Mouse (Mus musculus) liver, embryonic 13.5 days (tissue): Measurements from ENCODE around the gene Irgc1. TPM values are rescaled to one million over a fixed set of nuclear protein-coding genes. Genes with fewer than 3 reads are reported as not detected.

Source experiments
- ATAC-seq: fragments of 200-750 bp; cut with Nextera tagmentation; 2 replicates; pipeline ENCODE4 v1.8.0; 2017; ENCODE audit warnings: low read depth, mild to moderate bottlenecking, moderate number of reproducible peaks, moderate library complexity
- DNase-seq: peaks from one replicate; pipeline ENCODE4 v3.0.0; 2022
- H3K27ac ChIP-seq: fragments of 300-500 bp; sonication (generic); 2 replicates; pipeline ENCODE4 v1.5.1; 2015; ENCODE audit warnings: moderate library complexity, mild to moderate bottlenecking, inconsistent platforms
- H3K27me3 ChIP-seq: fragments of 300-500 bp; sonication (generic); 2 replicates; pipeline ENCODE4 v1.6.1; 2015; ENCODE audit warnings: mild to moderate bottlenecking, inconsistent platforms
- H3K36me3 ChIP-seq: fragments of 300-500 bp; sonication (generic); 2 replicates; pipeline ENCODE4 v1.6.1; 2015; ENCODE audit warnings: mild to moderate bottlenecking, inconsistent platforms
- H3K4me1 ChIP-seq: fragments of 300-500 bp; sonication (generic); replicated peaks from 2 replicates; pipeline ENCODE4 v1.6.1; 2015; ENCODE audit warnings: inconsistent platforms
- H3K4me2 ChIP-seq: fragments of 300-500 bp; sonication (generic); 2 replicates; pipeline ENCODE4 v1.6.1; 2015; ENCODE audit warnings: inconsistent platforms, mild to moderate bottlenecking, moderate library complexity
- H3K4me3 ChIP-seq: fragments of 300-500 bp; sonication (generic); replicated peaks from 2 replicates; pipeline ENCODE4 v1.5.1; 2015; ENCODE audit warnings: mild to moderate bottlenecking, inconsistent platforms
- H3K9ac ChIP-seq: fragments of 300-500 bp; sonication (generic); 2 replicates; pipeline ENCODE4 v1.6.1; 2015; ENCODE audit warnings: mild to moderate bottlenecking, inconsistent platforms
- H3K9me3 ChIP-seq: fragments of 300-500 bp; sonication (generic); replicated peaks from 2 replicates; pipeline ENCODE4 v1.6.1; 2016; ENCODE audit warnings: inconsistent platforms
- WGBS: fragments of 180-500 bp; shearing (Covaris S2); methylation state at CpG from one replicate; pipeline ENCODE4 v1.1.7; 2015; ENCODE audit not compliant: insufficient replicate concordance; 5-methylcytosine and 5-hydroxymethylcytosine counted together
- polyA plus RNA-seq: library from polyadenylated mRNA; unstranded; fragments of >200 nt; fragmentation: Nextera tagmentation; extraction: Ambion mirVana; gene quantifications from 2 replicates; pipeline ENCODE4 v1.2.1, GENCODE M21; 2015

Irgc1 gene
- polyA plus RNA-seq, 1 experiment from 2014 or later: not detected

DNA sequence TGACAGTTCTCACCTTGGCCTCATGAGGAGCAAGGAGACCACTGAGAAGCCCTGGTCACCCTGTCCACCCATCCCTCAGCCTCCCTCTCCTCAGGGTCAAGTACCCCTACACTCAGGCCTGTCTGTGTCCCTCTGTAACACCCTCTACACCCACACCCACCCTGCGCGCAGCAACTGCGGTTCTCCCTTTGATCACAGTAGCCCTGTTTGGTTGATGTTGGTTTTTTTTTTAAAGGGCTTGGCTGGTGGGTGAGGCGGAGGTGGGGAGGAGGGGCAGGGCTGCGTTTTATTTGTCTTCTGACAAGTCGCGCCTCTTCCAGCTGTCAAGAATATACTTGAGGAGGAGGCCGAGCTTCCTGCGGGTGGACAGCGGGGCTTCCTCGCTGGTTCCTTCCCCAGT, 20.4 kb downstream of the Irgc1 start:
- no peak overlapping the region for H3K9ac ChIP-seq
- no peaks in the 10 kb centered on the region for H3K36me3 ChIP-seq
- no peak overlapping the region for H3K4me3 ChIP-seq
- H3K4me1 ChIP-seq: no peaks in the 10 kb centered on the region
- no peak for ATAC-seq
- no peak overlapping the region for H3K4me2 ChIP-seq
- DNase-seq: no peak
- no peaks in the 10 kb centered on the region for H3K9me3 ChIP-seq
- 38% methylated on average over 11 of the region's 11 CpGs for WGBS
- H3K27me3 ChIP-seq: peaks cover 29% of the 10 kb centered on the region
- no peak overlapping the region for H3K27ac ChIP-seq

DNA sequence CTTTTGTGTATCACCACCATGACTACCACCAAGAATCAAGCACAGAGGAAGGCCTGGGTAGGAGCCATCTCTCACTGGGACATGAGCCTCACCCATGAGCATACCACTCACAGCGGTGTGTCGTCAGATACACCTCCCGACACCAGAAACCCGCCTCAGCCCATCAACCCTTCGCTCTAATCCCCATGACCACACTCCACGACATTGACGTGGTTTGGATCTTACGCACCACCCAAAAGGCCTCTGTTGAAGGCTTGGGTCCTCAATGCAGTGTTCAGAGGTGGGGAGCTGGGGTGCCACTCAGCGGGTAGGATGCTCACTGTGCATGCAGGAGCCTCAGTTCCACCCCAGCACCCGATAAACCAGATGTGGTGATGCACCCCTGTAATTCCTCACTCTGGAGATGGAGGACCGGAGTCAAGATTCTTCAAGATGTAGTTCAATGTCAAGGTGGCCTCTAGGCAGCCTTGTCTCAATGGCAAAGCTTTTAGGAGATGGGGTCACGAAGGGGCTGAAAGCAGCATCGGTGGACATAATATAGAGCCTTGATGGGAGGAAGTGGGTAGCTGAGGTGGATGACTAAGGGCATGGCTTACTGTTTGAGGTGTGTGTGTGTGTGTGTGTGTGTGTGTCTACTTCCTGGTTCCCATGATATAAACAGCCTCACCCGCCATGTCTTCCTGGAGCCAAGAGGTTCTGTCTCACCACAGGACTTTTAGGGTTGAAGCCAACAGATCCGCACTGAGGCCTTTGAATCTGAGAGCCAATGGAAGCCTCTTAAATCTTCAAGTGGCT, 21.3 kb downstream of the Irgc1 start:
- DNase-seq: no peak
- H3K36me3 ChIP-seq: no peaks in the 10 kb centered on the region
- no peak overlapping the region for H3K27ac ChIP-seq
- no peaks in the 10 kb centered on the region for H3K4me1 ChIP-seq
- H3K4me3 ChIP-seq: no peak overlapping the region
- no peak overlapping the region for H3K9ac ChIP-seq
- no peaks in the 10 kb centered on the region for H3K9me3 ChIP-seq
- ATAC-seq: no peak
- H3K27me3 ChIP-seq: peaks cover 29% of the 10 kb centered on the region
- no peak overlapping the region for H3K4me2 ChIP-seq
- WGBS: 75% methylated on average over 15 of the region's 15 CpGs

DNA sequence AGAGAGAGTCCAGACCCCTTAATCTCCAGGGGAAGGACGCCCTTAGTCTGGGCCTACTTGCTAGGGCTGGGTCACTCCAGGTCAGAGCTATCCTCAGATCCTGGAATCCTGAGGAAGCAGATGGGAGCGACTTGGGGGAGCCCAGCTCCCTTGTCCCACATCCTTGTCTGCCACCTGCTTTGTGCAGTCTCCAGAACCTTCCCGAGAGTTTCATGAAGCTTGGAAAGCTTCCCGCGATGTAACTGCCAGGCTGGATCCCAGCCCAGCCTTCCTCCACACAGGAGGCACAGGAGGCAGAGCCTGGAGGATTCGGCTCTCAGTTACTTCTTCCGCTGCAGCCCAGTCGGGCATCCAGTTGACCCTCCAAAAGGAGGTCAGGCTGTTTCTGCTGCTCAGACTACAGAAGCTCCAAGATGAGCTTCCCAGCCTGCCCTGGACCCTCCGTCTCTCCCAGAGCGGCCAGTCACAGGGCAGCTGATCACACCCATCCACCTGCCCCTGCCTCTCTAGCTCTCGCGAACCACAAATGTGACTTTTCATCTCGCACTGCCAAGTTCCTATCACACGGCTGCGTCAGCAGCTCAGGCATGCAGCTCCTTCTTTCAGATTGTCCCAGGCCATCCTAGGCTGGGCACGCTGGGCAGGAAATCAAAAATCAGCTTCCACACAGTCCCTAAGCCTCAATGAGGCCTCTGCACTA, 22.5 kb downstream of the Irgc1 start:
- H3K9ac ChIP-seq: no peak overlapping the region
- H3K36me3 ChIP-seq: no peaks in the 10 kb centered on the region
- no peak overlapping the region for H3K4me3 ChIP-seq
- H3K9me3 ChIP-seq: no peaks in the 10 kb centered on the region
- peaks cover 29% of the 10 kb centered on the region for H3K27me3 ChIP-seq
- H3K4me1 ChIP-seq: no peaks in the 10 kb centered on the region; the same call in 1 of the 2 replicates
- no peak for DNase-seq
- no peak overlapping the region for H3K27ac ChIP-seq
- WGBS: 69% methylated on average over 16 of the region's 16 CpGs
- ATAC-seq: no peak
- no peak overlapping the region for H3K4me2 ChIP-seq

DNA sequence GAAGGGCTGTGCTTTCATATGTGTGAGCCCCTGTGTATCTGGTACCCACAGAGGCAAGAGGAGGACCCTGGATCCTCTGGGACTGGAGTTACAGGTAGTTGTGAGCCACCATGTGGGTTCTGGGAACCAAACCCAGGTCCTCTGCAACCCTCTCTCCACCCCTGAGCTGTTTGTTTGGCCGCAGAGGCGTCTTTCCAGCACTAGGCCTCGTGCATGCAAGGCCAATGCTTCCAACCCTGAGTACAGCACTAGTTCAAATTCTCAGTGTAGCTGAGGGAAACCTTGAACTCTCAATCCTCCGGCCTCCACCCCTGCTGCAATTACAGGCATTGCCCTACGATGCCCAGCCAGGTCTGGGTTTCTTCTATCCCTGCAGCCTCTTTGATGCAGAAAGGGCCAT, 23.4 kb downstream of the Irgc1 start:
- no peak for ATAC-seq
- no peak overlapping the region for H3K27ac ChIP-seq
- no peak for DNase-seq
- H3K9me3 ChIP-seq: no peaks in the 10 kb centered on the region
- H3K9ac ChIP-seq: no peak overlapping the region
- H3K27me3 ChIP-seq: peaks cover 22% of the 10 kb centered on the region
- no peak overlapping the region for H3K4me2 ChIP-seq
- H3K4me3 ChIP-seq: no peak overlapping the region
- H3K36me3 ChIP-seq: no peaks in the 10 kb centered on the region
- H3K4me1 ChIP-seq: no peaks in the 10 kb centered on the region; the same call in 1 of the 2 replicates
- 81% methylated on average over 5 of the region's 5 CpGs for WGBS

- Histone ChIP-seq H3K4me1 (no peaks in the 10 kb centered on the region; the same call in 1 of the 2 replicates), H3K4me3 (no peak overlapping the region), H3K4me2 (no peak overlapping the region), H3K27me3 (peaks cover 7% of the 10 kb centered on the region), H3K36me3 (peaks cover 13% of the 10 kb centered on the region; the same call in 1 of the 2 replicates), H3K9me3 (no peaks in the 10 kb centered on the region), H3K9ac (no peak overlapping the region), H3K27ac (no peak overlapping the region)
- DNase-seq (no peak), ATAC-seq (no peak)
- 83% methylated on average over 8 of the region's 8 CpGs for WGBS
Measured at GRCm38 (mm10) chr7:24427168-24427567, 24.9 kb downstream of the Irgc1 start.

DNA sequence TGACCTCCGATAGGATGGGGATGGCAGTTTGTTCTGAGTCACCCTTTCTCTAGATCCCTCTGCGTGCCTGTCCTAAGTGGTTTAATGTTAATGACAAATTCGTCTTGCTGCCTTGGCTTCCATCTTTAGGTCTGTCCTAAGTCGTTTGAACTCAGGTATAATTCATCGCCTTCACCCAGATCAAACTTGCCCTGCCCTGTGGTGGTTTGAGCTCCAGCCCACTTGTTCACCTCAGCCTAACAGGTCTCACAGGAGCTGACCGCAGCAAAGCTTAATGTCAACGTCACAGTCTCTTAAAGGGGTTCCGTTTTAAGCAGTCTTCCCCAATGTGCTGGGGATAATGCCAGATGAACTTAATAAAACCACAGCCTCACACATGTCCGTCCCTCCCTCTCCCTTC, 26.2 kb downstream of the Irgc1 start:
- peaks cover 25% of the 10 kb centered on the region for H3K36me3 ChIP-seq
- no peak overlapping the region for H3K4me3 ChIP-seq
- 71% methylated on average over 9 of the region's 9 CpGs for WGBS
- no peak overlapping the region for H3K9ac ChIP-seq
- ATAC-seq (no peak), DNase-seq (no peak)
- no peaks in the 10 kb centered on the region; the same call in 1 of the 2 replicates for H3K4me1 ChIP-seq
- H3K27ac ChIP-seq: no peak overlapping the region
- no peak overlapping the region for H3K4me2 ChIP-seq
- no peaks in the 10 kb centered on the region for H3K9me3 ChIP-seq
- no peaks in the 10 kb centered on the region for H3K27me3 ChIP-seq

GRCm38 (mm10) chr7:24423956-24424732, 28.0 kb downstream of the Irgc1 start:
- ATAC-seq (peak; percentile 37; the same call in 1 of the 2 replicates), DNase-seq (no peak)
- Histone ChIP-seq H3K27me3 (no peaks in the 10 kb centered on the region), H3K4me1 (no peaks in the 10 kb centered on the region; the same call in 1 of the 2 replicates), H3K27ac (no peak overlapping the region; the same call in 1 of the 2 replicates), H3K36me3 (peaks cover 37% of the 10 kb centered on the region), H3K9ac (no peak overlapping the region), H3K4me3 (no peak overlapping the region), H3K4me2 (no peak overlapping the region), H3K9me3 (no peaks in the 10 kb centered on the region)
- WGBS: 76% methylated on average over 12 of the region's 12 CpGs

DNA sequence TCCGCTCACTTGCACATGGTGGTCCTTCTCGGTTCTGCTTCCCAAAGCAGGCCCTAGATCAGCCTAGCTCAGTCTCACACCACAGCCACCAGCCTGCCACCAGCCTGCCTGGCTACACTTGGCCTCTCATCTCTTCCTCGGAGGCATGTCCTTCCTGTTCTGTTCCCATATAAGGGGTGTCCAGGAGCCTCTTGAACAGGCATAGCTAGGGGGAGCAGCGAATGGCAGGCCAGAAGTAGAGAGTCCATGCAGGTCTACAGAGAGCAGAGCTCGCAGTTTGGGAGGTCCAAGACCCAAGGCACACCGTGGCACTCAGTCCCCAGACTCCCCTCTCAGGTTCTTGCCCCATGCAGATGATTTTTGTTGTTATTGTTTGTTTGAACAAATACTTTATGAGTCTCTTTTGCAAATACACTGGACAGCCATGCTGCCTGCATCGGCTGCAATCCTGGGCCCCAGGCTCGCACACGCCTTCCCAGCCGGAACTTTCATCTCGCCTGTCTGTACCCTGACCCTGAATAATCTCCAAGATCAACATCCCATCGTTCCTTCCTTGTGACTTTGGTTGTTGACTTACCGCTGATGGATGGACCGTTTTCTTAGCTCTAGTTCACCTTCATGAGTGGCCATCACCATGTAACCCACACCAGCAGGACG, 28.9 kb downstream of the Irgc1 start:
- Histone ChIP-seq H3K9me3 (no peaks in the 10 kb centered on the region), H3K36me3 (peaks cover 39% of the 10 kb centered on the region), H3K4me2 (no peak overlapping the region), H3K4me1 (no peaks in the 10 kb centered on the region; the same call in 1 of the 2 replicates), H3K9ac (no peak overlapping the region), H3K27me3 (no peaks in the 10 kb centered on the region), H3K4me3 (no peak overlapping the region), H3K27ac (no peak overlapping the region)
- no peak for DNase-seq
- no peak for ATAC-seq
- WGBS: 82% methylated on average over 15 of the region's 15 CpGs

GRCm38 (mm10) chr7:24422251-24422650, 29.8 kb downstream of the Irgc1 start:
- 83% methylated on average over 8 of the region's 8 CpGs for WGBS
- no peak overlapping the region for H3K4me3 ChIP-seq
- H3K4me1 ChIP-seq: no peaks in the 10 kb centered on the region; the same call in 1 of the 2 replicates
- no peak overlapping the region for H3K27ac ChIP-seq
- no peaks in the 10 kb centered on the region for H3K27me3 ChIP-seq
- no peak for DNase-seq
- no peak for ATAC-seq
- no peaks in the 10 kb centered on the region for H3K9me3 ChIP-seq
- H3K9ac ChIP-seq: no peak overlapping the region
- H3K4me2 ChIP-seq: no peak overlapping the region
- peaks cover 40% of the 10 kb centered on the region for H3K36me3 ChIP-seq

DNA sequence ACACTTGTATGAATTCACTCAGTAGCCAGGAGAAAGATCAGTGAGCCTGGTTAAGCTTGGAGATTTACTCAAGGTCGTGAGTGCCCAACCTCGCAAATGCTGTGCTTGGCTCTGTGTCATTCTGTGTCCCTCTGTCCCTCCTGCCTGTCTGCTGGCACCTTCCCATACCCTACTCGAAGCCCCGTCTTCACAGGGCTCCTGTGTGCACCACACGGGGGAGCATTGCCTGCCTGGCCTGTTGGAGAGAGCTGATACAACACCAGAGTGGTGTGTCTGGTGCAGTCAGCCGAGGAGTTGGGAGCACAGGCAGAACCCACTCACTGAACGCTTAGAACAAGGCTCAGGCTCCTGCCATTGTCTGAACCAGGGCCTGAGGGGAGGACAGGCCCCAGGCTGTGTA, 30.4 kb downstream of the Irgc1 start:
- no peaks in the 10 kb centered on the region; the same call in 1 of the 2 replicates for H3K4me1 ChIP-seq
- no peaks in the 10 kb centered on the region for H3K27me3 ChIP-seq
- H3K27ac ChIP-seq: no peak overlapping the region
- no peaks in the 10 kb centered on the region for H3K9me3 ChIP-seq
- WGBS: 74% methylated on average over 7 of the region's 7 CpGs
- H3K4me3 ChIP-seq: no peak overlapping the region
- no peak for DNase-seq
- no peak overlapping the region for H3K9ac ChIP-seq
- H3K4me2 ChIP-seq: no peak overlapping the region
- H3K36me3 ChIP-seq: peaks cover 46% of the 10 kb centered on the region
- ATAC-seq: no peak

GRCm38 (mm10) chr7:24419579-24419978, 32.5 kb downstream of the Irgc1 start:
- H3K9ac ChIP-seq: no peak overlapping the region
- no peak overlapping the region for H3K27ac ChIP-seq
- peaks cover 62% of the 10 kb centered on the region for H3K36me3 ChIP-seq
- ATAC-seq (no peak), DNase-seq (no peak)
- H3K4me2 ChIP-seq: no peak overlapping the region
- no peaks in the 10 kb centered on the region for H3K27me3 ChIP-seq
- H3K4me3 ChIP-seq: no peak overlapping the region
- H3K9me3 ChIP-seq: no peaks in the 10 kb centered on the region
- 86% methylated on average over 8 of the region's 8 CpGs for WGBS
- 0 out of 2 replicates have a peak, but pooled peaks cover 6% of the 10 kb centered on the region for H3K4me1 ChIP-seq
